Mouse (Mus musculus) limb, embryonic 13.5 days (tissue): ENCODE results near the gene Hyal1. TPM values are rescaled to one million over a fixed set of nuclear protein-coding genes. Genes with fewer than 3 reads are reported as not detected.

Source experiments
- ATAC-seq: fragments of 200-750 bp; cut with Nextera tagmentation; 2 replicates; pipeline ENCODE4 v1.8.0; 2017; ENCODE audit warnings: low read depth, moderate number of reproducible peaks, moderate TSS enrichment; ENCODE audit not compliant: low FRiP score
- H3K27ac ChIP-seq: fragments of 300-500 bp; sonication (generic); 2 replicates; pipeline ENCODE4 v1.5.1; 2015; ENCODE audit warnings: inconsistent platforms, mild to moderate bottlenecking, moderate library complexity
- H3K27me3 ChIP-seq: fragments of 300-500 bp; sonication (generic); 2 replicates; pipeline ENCODE4 v1.6.1; 2015; ENCODE audit warnings: mild to moderate bottlenecking, inconsistent platforms
- H3K36me3 ChIP-seq: fragments of 300-500 bp; sonication (generic); 2 replicates; pipeline ENCODE4 v1.6.1; 2015; ENCODE audit warnings: inconsistent platforms, mild to moderate bottlenecking, moderate library complexity
- H3K4me1 ChIP-seq: fragments of 300-500 bp; sonication (generic); 2 replicates; pipeline ENCODE4 v1.6.1; 2015; ENCODE audit warnings: inconsistent platforms
- H3K4me2 ChIP-seq: fragments of 300-500 bp; sonication (generic); replicated peaks from 2 replicates; pipeline ENCODE4 v1.6.1; 2015; ENCODE audit warnings: inconsistent platforms, mild to moderate bottlenecking, moderate library complexity
- H3K4me3 ChIP-seq: fragments of 300-500 bp; sonication (generic); 2 replicates; pipeline ENCODE4 v1.5.1; 2015; ENCODE audit warnings: moderate library complexity, mild to moderate bottlenecking, inconsistent platforms
- H3K9ac ChIP-seq: fragments of 300-500 bp; sonication (generic); 2 replicates; pipeline ENCODE4 v1.6.1; 2015; ENCODE audit warnings: mild to moderate bottlenecking, inconsistent platforms
- H3K9me3 ChIP-seq: fragments of 300-500 bp; sonication (generic); 2 replicates; pipeline ENCODE4 v1.6.1; 2016; ENCODE audit warnings: inconsistent platforms
- WGBS: fragments of 180-500 bp; shearing (Covaris S2); methylation state at CpG from one replicate; pipeline ENCODE4 v1.1.7; 2015; 5-methylcytosine and 5-hydroxymethylcytosine counted together
- polyA plus RNA-seq: library from polyadenylated mRNA; unstranded; fragments of >200 nt; fragmentation: Nextera tagmentation; extraction: Ambion mirVana; gene quantifications from 2 replicates; pipeline ENCODE4 v1.2.1, GENCODE M21; 2015

The Hyal1 gene
- polyA plus RNA-seq, 1 experiment from 2014 or later = 13.4 TPM

DNA sequence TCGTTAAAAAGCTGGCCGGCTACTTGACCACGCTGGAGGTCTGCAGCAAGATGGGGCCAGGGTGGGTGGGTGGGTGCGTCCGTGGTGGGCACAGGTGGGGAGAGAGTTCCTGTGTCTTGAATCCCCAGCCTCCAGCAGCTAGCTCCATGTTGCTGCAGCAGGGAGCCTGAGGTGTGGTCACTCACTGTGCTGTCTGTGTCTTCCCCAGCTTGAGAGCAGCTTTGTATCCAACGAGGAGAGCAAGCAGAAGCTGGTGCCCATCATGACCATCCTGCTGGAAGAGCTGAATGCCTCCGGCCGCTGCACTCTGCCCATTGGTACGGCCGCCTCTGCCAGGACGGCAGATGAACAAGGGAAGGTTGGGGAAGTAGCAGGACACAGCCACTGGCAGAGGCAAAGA lies 33.4 kb upstream of the Hyal1 start:
- ATAC-seq = no peak
- no peaks in the 10 kb centered on the region for H3K9me3 ChIP-seq
- peak overlapping the region; percentile 63; the same call in 1 of the 2 replicates for H3K4me3 ChIP-seq
- WGBS = 88% methylated on average over 11 of the region's 11 CpGs
- H3K9ac ChIP-seq = no peak overlapping the region
- H3K4me1 ChIP-seq = peaks cover 42% of the 10 kb centered on the region
- peak overlapping the region; percentile 96; the same call in 1 of the 2 replicates for H3K4me2 ChIP-seq
- H3K36me3 ChIP-seq = peaks cover 42% of the 10 kb centered on the region
- no peaks in the 10 kb centered on the region for H3K27me3 ChIP-seq
- H3K27ac ChIP-seq = no peak overlapping the region

DNA sequence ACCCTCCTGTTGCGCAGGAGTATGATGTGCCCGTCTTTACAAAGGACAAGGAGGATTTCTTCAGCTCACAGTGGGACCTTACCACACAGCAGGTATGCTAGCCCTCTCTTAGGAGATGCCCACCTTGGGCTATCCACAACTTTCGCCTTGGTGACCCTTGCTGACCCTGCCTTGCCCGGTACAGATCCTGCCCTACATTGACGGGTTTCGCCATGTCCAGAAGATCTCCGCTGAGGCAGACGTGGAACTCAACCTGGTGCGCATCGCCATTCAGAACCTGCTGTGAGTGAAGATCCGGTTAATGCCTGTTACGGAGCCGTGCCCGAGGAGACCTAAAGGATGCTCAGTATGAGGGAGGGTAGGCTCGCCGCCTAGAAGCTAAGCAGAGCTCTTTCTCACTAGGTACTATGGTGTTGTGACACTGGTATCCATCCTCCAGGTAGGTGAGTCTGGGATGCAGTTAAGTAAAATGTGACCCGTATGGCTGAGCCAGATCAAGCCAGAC lies 32.5 kb upstream of the Hyal1 start:
- peaks cover 42% of the 10 kb centered on the region for H3K4me1 ChIP-seq
- H3K9me3 ChIP-seq = no peaks in the 10 kb centered on the region
- peaks cover 32% of the 10 kb centered on the region for H3K36me3 ChIP-seq
- H3K4me3 ChIP-seq = no peak overlapping the region
- no peak overlapping the region for H3K4me2 ChIP-seq
- no peak overlapping the region for H3K27ac ChIP-seq
- H3K9ac ChIP-seq = no peak overlapping the region
- ATAC-seq = no peak
- no peaks in the 10 kb centered on the region for H3K27me3 ChIP-seq
- 93% methylated on average over 17 of the region's 17 CpGs for WGBS

DNA sequence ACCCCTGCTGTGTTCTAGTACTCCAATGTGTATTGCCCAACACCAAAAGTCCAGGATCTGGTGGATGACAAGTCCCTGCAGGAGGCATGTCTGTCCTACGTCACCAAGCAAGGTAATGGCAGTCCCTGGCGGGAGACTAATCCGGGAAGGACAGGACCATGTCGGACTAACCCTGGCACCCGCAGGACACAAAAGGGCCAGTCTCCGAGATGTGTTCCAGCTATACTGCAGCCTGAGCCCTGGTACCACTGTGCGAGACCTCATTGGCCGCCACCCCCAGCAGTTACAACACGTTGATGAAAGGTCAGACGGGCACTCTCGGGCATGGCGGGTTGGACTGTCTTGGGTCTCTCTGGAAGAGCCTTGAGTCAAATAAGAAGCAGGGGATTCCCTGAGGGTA lies 32.0 kb upstream of the Hyal1 start:
- Histone ChIP-seq H3K27ac (no peak overlapping the region), H3K4me3 (no peak overlapping the region), H3K9ac (no peak overlapping the region), H3K4me2 (no peak overlapping the region), H3K36me3 (peaks cover 27% of the 10 kb centered on the region), H3K9me3 (no peaks in the 10 kb centered on the region), H3K27me3 (no peaks in the 10 kb centered on the region), H3K4me1 (peaks cover 42% of the 10 kb centered on the region)
- no peak for ATAC-seq
- WGBS = 95% methylated on average over 12 of the region's 12 CpGs

DNA sequence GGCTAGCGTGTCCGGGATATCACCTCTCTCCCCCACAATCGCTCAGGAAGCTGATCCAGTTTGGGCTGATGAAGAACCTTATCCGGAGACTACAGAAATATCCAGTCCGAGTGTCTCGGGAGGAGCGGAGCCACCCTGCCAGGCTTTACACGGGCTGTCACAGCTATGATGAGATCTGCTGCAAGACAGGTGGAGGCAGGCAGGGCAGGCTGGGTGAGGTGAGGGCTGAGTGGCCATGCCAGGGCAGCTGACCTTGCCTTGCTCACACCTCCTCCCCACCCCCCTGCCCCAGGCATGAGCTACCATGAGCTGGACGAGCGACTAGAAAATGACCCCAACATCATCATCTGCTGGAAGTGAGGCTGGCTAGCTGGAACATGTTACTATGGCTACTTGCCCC lies 31.5 kb upstream of the Hyal1 start:
- no peak overlapping the region for H3K9ac ChIP-seq
- H3K36me3 ChIP-seq = peaks cover 23% of the 10 kb centered on the region
- no peak overlapping the region for H3K4me2 ChIP-seq
- H3K27ac ChIP-seq = no peak overlapping the region
- 0 out of 2 replicates have a peak, but pooled peaks cover 2% of the 10 kb centered on the region for H3K27me3 ChIP-seq
- WGBS = 82% methylated on average over 10 of the region's 10 CpGs
- H3K4me1 ChIP-seq = peaks cover 44% of the 10 kb centered on the region
- H3K9me3 ChIP-seq = no peaks in the 10 kb centered on the region
- no peak for ATAC-seq
- no peak overlapping the region for H3K4me3 ChIP-seq

DNA sequence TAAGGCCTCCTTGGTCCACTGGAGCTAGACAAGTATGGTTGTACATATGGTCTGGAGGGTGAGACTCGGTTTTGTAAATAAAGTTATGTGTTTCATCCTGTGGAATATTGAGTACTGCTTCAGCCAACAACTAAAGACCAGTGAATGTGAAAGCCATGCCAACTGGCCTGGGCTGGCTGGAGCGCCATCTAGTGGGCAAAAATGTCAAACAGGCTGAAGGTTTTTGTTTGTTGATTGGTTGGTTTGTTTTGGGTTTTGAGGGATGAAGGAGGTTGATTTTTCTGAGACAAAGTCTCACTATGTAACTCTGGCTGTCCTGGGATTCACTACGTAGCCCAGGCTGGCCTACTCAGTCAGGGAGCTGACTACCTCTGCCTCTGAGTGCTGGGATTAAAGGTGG lies 31.1 kb upstream of the Hyal1 start:
- no peak for ATAC-seq
- H3K4me3 ChIP-seq = no peak overlapping the region
- H3K27me3 ChIP-seq = 0 out of 2 replicates have a peak, but pooled peaks cover 3% of the 10 kb centered on the region
- H3K36me3 ChIP-seq = peaks cover 22% of the 10 kb centered on the region
- no peak overlapping the region for H3K9ac ChIP-seq
- H3K4me2 ChIP-seq = no peak overlapping the region
- WGBS = 9% methylated on average over 3 of the region's 3 CpGs
- H3K27ac ChIP-seq = no peak overlapping the region
- H3K4me1 ChIP-seq = peaks cover 48% of the 10 kb centered on the region
- H3K9me3 ChIP-seq = no peaks in the 10 kb centered on the region

DNA sequence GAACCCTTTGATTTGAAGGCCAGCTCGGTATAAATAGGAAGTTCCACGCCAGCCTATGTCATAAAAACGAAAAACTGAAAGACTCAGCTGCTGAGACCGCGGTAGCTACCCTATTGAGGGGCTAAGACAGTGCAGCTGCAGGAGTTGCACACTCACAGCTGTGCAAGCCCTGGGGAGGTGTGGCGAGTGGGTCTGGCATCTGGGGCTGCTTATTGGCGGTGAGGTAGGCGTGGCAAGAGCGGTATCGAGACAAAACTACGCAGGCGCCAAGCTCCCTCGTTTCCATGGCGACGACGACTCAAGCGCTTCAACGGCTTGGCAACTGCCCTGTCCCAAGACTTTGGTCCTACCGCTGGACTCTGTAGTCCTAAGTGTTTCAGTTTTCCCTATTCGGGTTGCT lies 29.7 kb upstream of the Hyal1 start, which contains the start of gene Zmynd10:
Zmynd10 (plus strand) TSS at position 273 of the 400 bp plus-strand sequence.
- WGBS = 2% methylated on average over 20 of the region's 20 CpGs
- peak within 1 kb of the TSS; percentile 60 for H3K4me2 ChIP-seq
- peaks cover 51% of the 10 kb centered on the region for H3K4me1 ChIP-seq
- H3K27ac ChIP-seq = peak within 1 kb of the TSS; percentile 73
- peaks cover 22% of the 10 kb centered on the region for H3K36me3 ChIP-seq
- H3K27me3 ChIP-seq = 0 out of 2 replicates have a peak, but pooled peaks cover 3% of the 10 kb centered on the region
- H3K9me3 ChIP-seq = no peaks in the 10 kb centered on the region
- H3K9ac ChIP-seq = peak within 1 kb of the TSS; percentile 21; the same call in 1 of the 2 replicates
- peak; percentile 71 for ATAC-seq
- peak within 1 kb of the TSS; percentile 22 for H3K4me3 ChIP-seq

DNA sequence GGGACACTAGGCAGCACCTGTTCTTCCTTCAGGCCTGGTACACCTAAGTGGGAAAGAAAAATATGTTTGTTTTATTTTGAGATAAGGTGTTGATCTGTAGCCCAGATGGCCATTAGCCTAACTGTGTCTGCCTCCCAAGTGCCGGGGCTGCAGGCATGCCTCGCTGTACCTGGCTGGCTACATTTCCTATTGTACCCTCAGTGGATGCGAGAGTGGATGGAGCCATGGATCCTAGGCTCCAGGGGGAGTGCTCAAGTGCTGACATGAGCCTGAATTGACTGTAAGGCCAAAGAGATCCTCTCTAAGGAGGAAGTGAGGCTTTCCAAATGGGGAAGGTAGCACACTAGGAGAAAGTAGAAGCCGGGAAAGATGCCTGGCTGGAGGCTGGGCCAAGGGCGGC lies 28.8 kb upstream of the Hyal1 start:
- Histone ChIP-seq H3K4me2 (no peak overlapping the region), H3K4me3 (no peak overlapping the region), H3K4me1 (peaks cover 53% of the 10 kb centered on the region), H3K27ac (no peak overlapping the region), H3K9me3 (no peaks in the 10 kb centered on the region), H3K36me3 (peaks cover 22% of the 10 kb centered on the region), H3K27me3 (0 out of 2 replicates have a peak, but pooled peaks cover 3% of the 10 kb centered on the region), H3K9ac (no peak overlapping the region)
- ATAC-seq = no peak
- WGBS = 85% methylated on average over 5 of the region's 5 CpGs

DNA sequence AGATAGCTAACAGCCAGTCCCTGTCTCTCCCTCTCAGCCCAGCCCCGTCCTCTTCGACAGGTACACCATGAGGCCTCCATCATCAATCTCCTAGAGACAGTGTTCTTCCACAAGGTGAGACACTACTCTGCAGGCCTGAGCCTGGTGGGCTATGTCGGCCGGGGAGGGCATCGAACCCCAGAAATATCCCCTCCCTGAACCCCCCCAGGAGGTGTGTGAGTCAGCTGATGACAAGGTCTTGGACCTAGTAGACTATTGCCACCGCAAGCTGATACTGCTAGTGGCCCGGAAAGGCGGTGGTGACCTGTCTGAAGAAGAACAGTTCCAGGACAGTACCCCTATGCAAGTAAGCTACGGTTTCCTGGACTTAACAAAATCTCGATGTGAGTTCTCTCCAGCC lies 27.9 kb upstream of the Hyal1 start:
- Histone ChIP-seq H3K36me3 (peaks cover 17% of the 10 kb centered on the region), H3K9ac (no peak overlapping the region), H3K4me1 (peaks cover 60% of the 10 kb centered on the region), H3K27me3 (0 out of 2 replicates have a peak, but pooled peaks cover 3% of the 10 kb centered on the region), H3K4me3 (no peak overlapping the region), H3K4me2 (no peak overlapping the region), H3K27ac (no peak overlapping the region), H3K9me3 (no peaks in the 10 kb centered on the region)
- WGBS = 90% methylated on average over 10 of the region's 10 CpGs
- no peak for ATAC-seq

DNA sequence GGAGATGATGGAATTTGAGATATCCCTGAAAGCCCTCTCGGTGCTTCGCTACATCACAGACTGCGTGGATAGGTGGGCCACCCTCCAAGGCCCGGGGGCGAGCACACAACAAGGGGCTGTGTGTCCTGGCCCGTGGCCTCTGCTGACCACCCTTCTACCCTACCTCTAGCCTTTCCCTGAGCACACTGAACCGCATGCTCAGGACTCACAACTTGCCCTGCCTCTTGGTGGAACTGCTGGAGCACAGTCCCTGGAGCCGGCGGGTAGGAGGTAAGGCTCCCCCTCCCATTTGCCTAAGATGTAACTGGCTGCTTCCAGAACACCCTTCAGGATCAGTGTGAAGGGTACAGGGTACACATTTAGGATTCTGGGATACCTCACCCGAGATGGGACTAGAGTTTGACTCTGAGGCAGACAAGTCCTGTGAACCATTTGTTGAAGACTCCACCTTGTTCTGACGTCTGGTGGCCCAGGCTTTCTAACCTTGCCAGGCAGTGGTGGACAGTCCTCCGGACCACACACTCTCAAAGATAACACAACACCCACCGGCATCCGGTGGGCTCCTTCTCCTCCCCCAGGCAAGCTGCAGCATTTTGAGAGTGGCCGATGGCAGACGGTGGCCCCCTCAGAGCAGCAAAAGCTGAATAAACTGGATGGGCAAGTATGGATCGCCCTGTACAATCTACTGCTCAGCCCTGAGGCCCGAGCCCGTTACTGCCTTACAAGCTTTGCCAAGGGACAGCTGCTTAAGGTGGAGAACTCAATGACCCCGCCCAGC lies 27.2 kb upstream of the Hyal1 start:
- H3K4me3 ChIP-seq = no peak overlapping the region
- peaks cover 10% of the 10 kb centered on the region for H3K36me3 ChIP-seq
- 85% methylated on average over 20 of the region's 20 CpGs for WGBS
- H3K9ac ChIP-seq = no peak overlapping the region
- H3K27ac ChIP-seq = no peak overlapping the region
- H3K4me2 ChIP-seq = no peak overlapping the region
- no peak for ATAC-seq
- H3K9me3 ChIP-seq = no peaks in the 10 kb centered on the region
- H3K27me3 ChIP-seq = 0 out of 2 replicates have a peak, but pooled peaks cover 3% of the 10 kb centered on the region
- H3K4me1 ChIP-seq = peaks cover 62% of the 10 kb centered on the region

DNA sequence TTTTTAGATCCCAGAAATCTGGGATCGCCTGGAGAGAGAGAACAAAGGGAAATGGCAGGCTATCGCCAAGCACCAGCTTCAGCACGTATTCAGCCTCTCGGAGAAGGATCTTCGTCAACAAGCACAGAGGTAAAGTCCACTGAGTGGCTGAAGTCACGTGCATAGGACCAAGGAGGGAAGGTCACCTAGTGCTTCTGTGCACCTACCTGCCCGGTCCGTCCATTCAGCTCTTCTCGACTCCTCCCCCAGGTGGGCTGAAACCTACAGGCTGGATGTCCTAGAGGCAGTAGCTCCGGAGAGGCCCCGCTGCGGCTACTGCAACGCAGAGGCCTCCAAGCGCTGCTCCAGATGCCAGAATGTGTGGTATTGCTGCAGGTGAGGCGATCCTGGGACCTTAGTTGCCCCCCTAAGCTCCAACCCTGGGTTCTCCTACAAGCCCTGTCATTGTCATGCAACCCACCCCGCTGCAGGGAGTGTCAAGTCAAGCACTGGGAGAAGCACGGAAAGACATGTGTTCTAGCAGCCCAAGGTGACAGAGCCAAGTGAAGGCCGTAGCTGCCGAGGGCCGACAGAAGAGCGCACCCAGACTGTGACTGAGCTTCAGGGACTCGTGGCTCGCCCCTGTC lies 26.1 kb upstream of the Hyal1 start:
- no peak for ATAC-seq
- 33% methylated on average over 23 of the region's 23 CpGs for WGBS
- 0 out of 2 replicates have a peak, but pooled peaks cover 3% of the 10 kb centered on the region for H3K27me3 ChIP-seq
- peak overlapping the region; percentile 86 for H3K9ac ChIP-seq
- peak overlapping the region; percentile 86 for H3K4me2 ChIP-seq
- H3K4me1 ChIP-seq = peaks cover 61% of the 10 kb centered on the region
- no peaks in the 10 kb centered on the region for H3K36me3 ChIP-seq
- peak overlapping the region; percentile 84; the same call in 1 of the 2 replicates for H3K27ac ChIP-seq
- H3K9me3 ChIP-seq = no peaks in the 10 kb centered on the region
- H3K4me3 ChIP-seq = peak overlapping the region; percentile 79

DNA sequence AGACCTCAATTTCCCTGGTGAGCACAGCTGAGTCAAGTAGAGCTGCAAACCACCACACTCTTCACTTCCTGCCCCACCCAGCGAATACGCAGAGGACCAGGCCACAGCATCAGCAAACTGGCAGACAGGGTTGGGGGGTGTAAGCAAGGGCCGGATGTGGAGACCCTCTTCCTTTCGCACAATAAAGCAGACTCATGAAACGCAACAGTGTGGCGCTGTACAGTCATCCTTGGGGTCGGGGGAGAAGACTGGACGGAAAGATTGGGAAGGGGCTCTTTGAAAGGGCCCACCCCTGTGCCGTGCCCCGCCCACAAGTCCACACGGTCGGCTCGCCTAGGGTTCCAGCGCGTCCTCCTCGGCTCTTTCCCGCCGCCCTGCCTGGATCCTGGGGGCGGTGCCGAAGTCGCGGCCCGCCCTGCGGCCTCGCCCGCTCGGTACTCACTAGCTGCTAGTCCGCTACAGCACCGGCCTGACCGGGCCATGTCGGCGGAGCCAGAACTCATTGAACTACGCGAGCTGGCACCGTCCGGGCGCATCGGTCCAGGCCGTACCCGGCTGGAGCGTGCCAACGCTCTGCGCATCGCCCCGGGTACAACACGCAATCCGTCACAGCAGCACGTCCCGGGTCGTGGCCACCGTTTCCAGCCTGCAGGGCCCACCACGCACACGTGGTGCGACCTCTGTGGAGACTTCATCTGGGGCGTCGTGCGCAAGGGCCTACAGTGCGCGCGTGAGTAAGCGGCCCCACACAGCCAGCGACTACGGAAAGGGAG lies 25.4 kb upstream of the Hyal1 start, which contains the start of gene Rassf1:
Rassf1 (plus strand) TSS at position 439 of the 773 bp plus-strand sequence.
- WGBS = under 1% methylated on average over 62 of the region's 63 CpGs
- H3K27me3 ChIP-seq = 0 out of 2 replicates have a peak, but pooled peaks cover 3% of the 10 kb centered on the region
- peak; percentile 59 for ATAC-seq
- H3K4me3 ChIP-seq = peak within 1 kb of the TSS; percentile 79
- H3K4me1 ChIP-seq = peaks cover 61% of the 10 kb centered on the region
- H3K9ac ChIP-seq = peak within 1 kb of the TSS; percentile 86
- H3K4me2 ChIP-seq = peak within 1 kb of the TSS; percentile 86
- peak within 1 kb of the TSS; percentile 84 for H3K27ac ChIP-seq
- no peaks in the 10 kb centered on the region for H3K36me3 ChIP-seq
- no peaks in the 10 kb centered on the region for H3K9me3 ChIP-seq
